Mouse (Mus musculus) thymus, postnatal 10 days (tissue): Measurements from ENCODE around the gene Ccl25.
"Not testable (repeated sequence)": the region's sequence is repeated elsewhere in the genome, so short reads cannot be mapped to it uniquely, and the experiment has no call there.

Experiments used
- DNase-seq, 2 experiments: peaks; one replicate each; pipeline ENCODE4 v3.0.0; 2021; ENCODE audit warnings: low spot score in 2 of 2

Ccl25 gene

DNA sequence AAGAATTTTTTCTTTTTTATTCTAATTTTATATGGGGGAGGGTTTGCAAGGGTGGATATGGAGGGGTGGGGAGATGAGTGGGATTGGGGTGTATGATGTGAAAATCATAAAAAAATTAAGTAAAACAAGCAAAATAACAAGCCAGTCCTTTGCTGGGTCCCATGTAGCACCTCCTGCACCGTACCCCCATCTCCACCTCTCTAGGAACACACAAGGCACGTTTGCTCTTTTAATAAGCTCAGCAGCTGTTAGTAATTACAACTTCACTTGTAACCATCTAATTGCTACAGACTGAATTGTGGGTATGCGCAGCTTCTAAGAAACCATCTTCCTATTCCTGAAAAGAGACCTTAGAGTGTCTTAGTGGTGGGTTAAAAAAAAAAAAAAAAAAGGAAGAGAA is 15.2 kb downstream of the Ccl25 start:
- no peak for DNase-seq

DNA sequence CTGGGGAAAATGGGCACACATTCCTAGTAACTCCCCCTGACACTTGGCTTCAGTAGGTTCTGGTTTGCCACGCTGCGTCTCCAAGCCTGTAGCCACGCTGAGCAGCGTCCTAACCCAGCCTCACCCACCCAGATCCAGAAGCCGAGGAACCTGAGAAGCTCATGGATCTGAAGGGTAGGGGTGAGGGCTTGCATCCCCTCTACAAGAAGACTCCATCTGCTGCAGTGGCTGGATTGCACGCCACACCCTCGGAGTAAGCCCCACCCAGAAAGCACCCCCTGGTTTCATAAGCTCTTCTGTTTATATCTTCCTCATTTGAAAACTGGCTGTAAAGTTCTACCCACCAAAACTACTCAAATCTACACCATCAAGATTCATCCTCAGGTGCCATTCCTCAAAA is 22.7 kb downstream of the Ccl25 start:
- DNase-seq = no peak

DNA sequence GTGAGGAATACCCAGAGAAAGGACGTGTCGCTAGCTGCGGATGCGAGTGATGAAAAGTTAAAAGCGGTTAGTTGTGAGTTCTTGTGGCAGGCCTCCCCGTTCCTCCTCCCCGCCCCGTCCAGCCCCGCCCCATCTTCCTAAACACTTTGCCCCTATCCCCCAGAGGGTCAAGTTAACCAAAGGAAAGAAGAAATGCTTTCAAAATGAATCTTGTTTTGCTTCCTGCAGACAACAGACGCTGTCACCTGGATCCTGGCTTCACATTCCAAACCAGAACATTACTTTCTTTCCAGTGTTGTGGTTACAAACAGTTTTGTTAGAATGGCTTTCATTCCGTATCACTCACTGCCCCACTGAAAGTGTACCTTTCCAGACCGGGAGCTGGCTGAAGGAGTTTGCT is 23.3 kb downstream of the Ccl25 start:
- no peak for DNase-seq

- DNase-seq = no peak
Observed at GRCm38 (mm10) chr8:4349335-4349734, 24.3 kb downstream of the Ccl25 start.

DNA sequence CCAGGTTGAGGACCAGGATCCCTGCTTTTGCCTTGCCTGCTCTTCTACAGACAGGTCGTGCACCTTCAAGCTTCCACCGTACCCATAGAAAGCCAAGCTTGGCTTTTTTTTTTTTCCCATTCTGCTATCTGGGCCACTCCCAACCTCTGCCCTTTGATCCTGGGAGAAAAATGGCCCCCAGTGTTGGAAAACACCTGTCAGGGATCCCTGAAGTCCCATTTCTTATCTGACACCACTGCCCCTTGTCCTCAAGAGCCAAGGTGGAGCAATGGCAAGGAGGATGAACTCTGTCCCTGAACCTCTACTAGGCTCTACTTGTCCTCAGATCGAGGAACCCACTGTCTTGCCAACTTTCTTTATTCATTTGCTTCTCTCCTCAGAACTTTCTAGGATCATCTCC is 25.6 kb downstream of the Ccl25 start:
- DNase-seq = no peak

GRCm38 (mm10) chr8:4352562-4352961 is 27.6 kb downstream of the Ccl25 start:
- DNase-seq = not testable (repeated sequence)

- DNase-seq = no peak
Observed at GRCm38 (mm10) chr8:4353741-4354140, 28.7 kb downstream of the Ccl25 start.

- DNase-seq = no peak
Observed at GRCm38 (mm10) chr8:4354516-4354915, 29.5 kb downstream of the Ccl25 start.

DNA sequence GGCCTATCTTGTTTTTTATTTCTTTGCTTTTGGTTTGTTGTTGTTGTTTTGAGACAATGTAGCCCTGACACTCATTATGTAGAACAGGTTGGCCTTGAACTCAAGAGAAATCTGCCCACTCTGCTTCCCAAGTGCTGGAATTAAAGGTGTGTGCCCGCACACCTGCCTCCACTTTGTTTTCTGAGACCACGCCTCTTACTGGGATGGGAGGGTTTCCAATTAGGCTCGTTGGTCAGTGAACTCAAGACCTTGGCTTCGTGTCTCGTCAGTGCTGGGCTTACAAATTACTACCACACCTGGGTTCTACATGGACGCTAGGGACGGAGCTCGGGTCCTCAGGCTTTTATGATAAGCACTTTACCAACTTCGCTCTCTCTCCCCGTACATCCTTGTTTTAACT is 30.4 kb downstream of the Ccl25 start:
- no peak for DNase-seq

GRCm38 (mm10) chr8:4359362-4359761 is 34.4 kb downstream of the Ccl25 start:
- no peak for DNase-seq

DNA sequence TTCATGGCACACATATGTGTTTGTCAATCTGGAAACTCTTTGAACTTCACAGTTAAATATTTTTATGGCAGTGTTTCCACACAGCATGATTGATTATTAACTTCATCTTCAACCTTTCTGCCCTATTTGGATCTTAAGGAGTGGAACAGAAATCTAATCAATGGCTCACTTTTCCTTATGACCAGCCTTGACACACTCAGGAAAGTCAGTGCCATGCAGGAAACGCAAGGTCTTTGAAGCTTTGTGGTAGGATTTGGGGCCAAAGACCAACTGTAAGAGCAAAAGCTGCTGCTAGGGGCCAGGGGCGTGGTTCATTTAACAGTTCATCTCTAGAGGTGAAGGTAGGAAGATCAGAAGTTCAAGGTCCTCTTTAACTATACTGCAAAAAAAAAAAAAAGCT is 35.9 kb downstream of the Ccl25 start:
- DNase-seq = no peak

DNA sequence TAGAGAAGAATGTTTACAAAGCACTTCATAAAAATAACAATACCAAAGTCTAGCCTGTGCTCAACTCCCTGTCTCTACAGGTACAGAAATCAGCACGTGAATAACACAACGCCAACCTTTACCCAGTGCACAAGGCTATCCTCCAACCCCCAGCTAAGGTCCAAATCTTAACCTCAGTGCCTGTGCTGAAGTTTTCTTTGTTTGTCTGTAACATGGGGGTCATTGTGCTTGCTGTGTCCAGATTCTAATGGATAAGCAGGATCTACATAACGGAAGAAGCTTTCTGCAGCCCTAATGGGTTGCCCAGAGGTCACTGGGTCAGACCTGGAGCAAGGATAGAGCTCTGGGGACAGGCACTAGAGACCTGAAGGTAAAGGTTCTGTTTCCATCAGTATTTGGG is 41.2 kb downstream of the Ccl25 start:
- no peak for DNase-seq

DNA sequence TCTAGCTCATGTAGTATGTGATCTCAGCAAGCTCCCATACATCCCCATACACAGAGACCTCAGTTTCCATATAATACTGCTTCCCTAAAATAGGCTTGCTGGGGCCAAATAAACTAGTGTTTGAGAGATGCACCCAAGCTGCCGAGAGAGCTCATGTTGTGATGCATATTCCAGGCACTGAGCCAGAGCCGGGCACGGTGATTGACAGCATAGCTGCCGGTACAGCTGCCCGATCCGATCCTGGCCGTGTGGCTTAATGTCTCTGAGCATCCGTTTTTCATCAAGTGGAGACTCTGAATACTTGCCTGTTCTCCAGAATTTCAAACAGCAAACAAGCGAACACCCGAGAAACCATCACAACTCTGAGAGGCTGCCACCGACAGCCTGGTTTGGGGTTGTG is 42.8 kb downstream of the Ccl25 start:
- DNase-seq = no peak

DNA sequence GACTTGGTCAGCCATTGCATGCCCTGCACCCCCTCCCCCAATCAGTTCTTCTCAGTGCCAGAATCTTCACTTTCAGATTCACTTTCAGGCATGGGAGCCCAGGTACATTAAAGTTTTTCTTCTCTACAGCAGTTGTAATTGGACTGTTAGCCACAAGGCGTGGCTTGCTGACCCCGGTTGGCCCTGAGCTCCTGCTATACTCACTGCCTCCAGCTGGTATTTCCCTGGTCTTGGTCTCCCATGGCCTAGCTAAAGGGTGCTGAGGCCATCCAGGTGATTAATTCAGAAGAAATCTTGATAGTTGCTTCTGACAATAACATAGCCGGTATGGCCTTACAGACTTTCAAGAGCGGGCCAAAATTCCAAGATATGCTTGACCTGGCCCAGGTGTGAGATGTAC is 43.5 kb downstream of the Ccl25 start:
- DNase-seq = no peak

DNA sequence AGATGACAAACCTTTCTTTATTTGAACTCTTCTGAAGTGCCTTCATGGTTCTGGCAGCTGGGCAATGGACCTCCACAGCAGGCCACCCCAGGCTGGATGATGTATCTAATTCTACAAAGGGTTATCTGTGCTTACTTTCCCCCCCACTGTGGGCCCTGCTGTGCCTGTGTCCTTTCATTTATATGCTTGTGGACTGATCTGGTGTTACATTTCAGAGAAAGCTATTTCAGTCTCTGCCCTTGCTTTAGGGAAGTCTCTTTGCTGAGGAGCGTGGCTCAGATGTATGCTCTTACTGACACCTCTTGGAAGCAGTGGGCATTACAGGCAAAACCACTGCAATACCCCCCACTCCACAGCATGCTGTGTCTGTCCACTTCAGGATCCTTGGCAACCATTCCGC is 45.1 kb downstream of the Ccl25 start:
- DNase-seq = peak in 1 of 2 experiments; percentile 10

DNA sequence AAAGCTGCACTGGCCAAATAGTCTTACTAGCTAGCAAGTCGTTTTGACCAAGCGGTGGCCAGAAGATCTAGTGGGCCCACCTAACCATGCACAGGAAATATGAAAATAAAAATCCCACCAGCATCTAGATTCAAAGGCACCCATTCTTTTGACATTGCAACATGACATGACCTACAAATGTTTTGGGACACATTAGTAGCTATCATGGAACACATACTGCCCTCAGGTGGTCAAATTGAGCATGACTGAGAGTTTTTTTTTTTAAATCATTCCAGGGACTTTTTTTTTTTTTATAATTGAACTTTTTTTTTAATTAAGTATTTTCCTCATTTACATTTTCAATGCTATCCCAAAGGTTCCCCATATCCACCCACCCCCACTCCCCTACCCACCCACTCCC is 47.6 kb downstream of the Ccl25 start:
- DNase-seq = no peak

- no peak for DNase-seq
Observed at GRCm38 (mm10) chr8:4401442-4401841, 76.4 kb downstream of the Ccl25 start.

GRCm38 (mm10) chr8:4403960-4404879 is 79.2 kb downstream of the Ccl25 start:
- no peak for DNase-seq

GRCm38 (mm10) chr8:4404880-4405261 is 79.9 kb downstream of the Ccl25 start:
- no peak for DNase-seq

- not testable (repeated sequence) for DNase-seq
Observed at GRCm38 (mm10) chr8:4408425-4408824, 83.4 kb downstream of the Ccl25 start.
